Mouse (Mus musculus): Measurements from ENCODE around the gene Ifngr1. TPM values are rescaled to one million over a fixed set of nuclear protein-coding genes. Genes with fewer than 3 reads are reported as not detected.

The Ifngr1 gene
- polyA plus RNA-seq, 1 experiment from 2014 or later: 21.6 TPM

- Histone ChIP-seq H3K4me3 (no peak overlapping the region), H3K4me2 (no peak overlapping the region), H3K27ac (no peak overlapping the region), H3K4me1 (no peaks in the 10 kb centered on the region), H3K36me3 (replicated peaks) (no peaks in the 10 kb centered on the region), H3K9ac (no peak overlapping the region), H3K27me3 (replicated peaks) (no peaks in the 10 kb centered on the region), H3K9me3 (no peaks in the 10 kb centered on the region)
- WGBS: 96% methylated on average over 3 of the region's 3 CpGs
- no peak for ATAC-seq (replicated peaks)
Measured at GRCm38 (mm10) chr10:19577571-19577970, 14.2 kb upstream of the Ifngr1 start.

- ATAC-seq (replicated peaks): no peak
- Histone ChIP-seq H3K4me3 (no peak overlapping the region), H3K27me3 (replicated peaks) (no peaks in the 10 kb centered on the region), H3K27ac (no peak overlapping the region), H3K9ac (no peak overlapping the region), H3K4me1 (no peaks in the 10 kb centered on the region), H3K9me3 (no peaks in the 10 kb centered on the region), H3K36me3 (replicated peaks) (no peaks in the 10 kb centered on the region), H3K4me2 (no peak overlapping the region)
- 87% methylated on average over 6 of the region's 6 CpGs for WGBS
Measured at GRCm38 (mm10) chr10:19578001-19578400, 13.7 kb upstream of the Ifngr1 start.

- no peak for ATAC-seq (replicated peaks)
- Histone ChIP-seq H3K4me3 (no peak overlapping the region), H3K27ac (no peak overlapping the region), H3K9ac (no peak overlapping the region), H3K4me2 (no peak overlapping the region), H3K9me3 (no peaks in the 10 kb centered on the region), H3K4me1 (no peaks in the 10 kb centered on the region), H3K27me3 (replicated peaks) (no peaks in the 10 kb centered on the region), H3K36me3 (replicated peaks) (no peaks in the 10 kb centered on the region)
- WGBS: 74% methylated on average over 9 of the region's 9 CpGs
Measured at GRCm38 (mm10) chr10:19578409-19578986, 13.3 kb upstream of the Ifngr1 start.

GRCm38 (mm10) chr10:19580660-19581059, 11.1 kb upstream of the Ifngr1 start:
- H3K27ac ChIP-seq: no peak overlapping the region
- no peak overlapping the region for H3K4me3 ChIP-seq
- H3K9ac ChIP-seq: no peak overlapping the region
- H3K4me1 ChIP-seq: no peaks in the 10 kb centered on the region
- no peaks in the 10 kb centered on the region for H3K36me3 ChIP-seq (replicated peaks)
- no peaks in the 10 kb centered on the region for H3K27me3 ChIP-seq (replicated peaks)
- 66% methylated on average over 3 of the region's 3 CpGs for whole genome bisulfite sequencing
- no peaks in the 10 kb centered on the region for H3K9me3 ChIP-seq
- no peak overlapping the region for H3K4me2 ChIP-seq
- ATAC-seq (replicated peaks): no peak

- Histone ChIP-seq H3K27me3 (replicated peaks) (no peaks in the 10 kb centered on the region), H3K9me3 (no peaks in the 10 kb centered on the region), H3K9ac (no peak overlapping the region), H3K4me3 (no peak overlapping the region), H3K27ac (no peak overlapping the region), H3K4me2 (no peak overlapping the region), H3K4me1 (no peaks in the 10 kb centered on the region), H3K36me3 (replicated peaks) (no peaks in the 10 kb centered on the region)
- 79% methylated on average over 9 of the region's 9 CpGs for WGBS
- ATAC-seq (replicated peaks): no peak
Measured at GRCm38 (mm10) chr10:19581844-19582582, 9.7 kb upstream of the Ifngr1 start.

GRCm38 (mm10) chr10:19582806-19583430, 8.8 kb upstream of the Ifngr1 start:
- Histone ChIP-seq H3K27ac (no peak overlapping the region), H3K4me1 (no peaks in the 10 kb centered on the region), H3K4me3 (no peak overlapping the region), H3K4me2 (no peak overlapping the region), H3K36me3 (replicated peaks) (no peaks in the 10 kb centered on the region), H3K9me3 (no peaks in the 10 kb centered on the region), H3K9ac (no peak overlapping the region), H3K27me3 (replicated peaks) (no peaks in the 10 kb centered on the region)
- ATAC-seq (replicated peaks): no peak
- 83% methylated on average over 7 of the region's 7 CpGs for WGBS

GRCm38 (mm10) chr10:19584064-19584463, 7.7 kb upstream of the Ifngr1 start:
- Histone ChIP-seq H3K4me2 (no peak overlapping the region), H3K36me3 (replicated peaks) (no peaks in the 10 kb centered on the region), H3K27ac (no peak overlapping the region), H3K4me3 (no peak overlapping the region), H3K4me1 (no peaks in the 10 kb centered on the region), H3K9ac (no peak overlapping the region), H3K9me3 (no peaks in the 10 kb centered on the region), H3K27me3 (replicated peaks) (no peaks in the 10 kb centered on the region)
- 86% methylated on average over 2 of the region's 2 CpGs for WGBS
- ATAC-seq (replicated peaks): no peak

GRCm38 (mm10) chr10:19584846-19585245, 6.9 kb upstream of the Ifngr1 start:
- Histone ChIP-seq H3K4me1 (no peaks in the 10 kb centered on the region), H3K9ac (no peak overlapping the region), H3K36me3 (replicated peaks) (no peaks in the 10 kb centered on the region), H3K27ac (no peak overlapping the region), H3K27me3 (replicated peaks) (no peaks in the 10 kb centered on the region), H3K4me2 (no peak overlapping the region), H3K9me3 (no peaks in the 10 kb centered on the region), H3K4me3 (no peak overlapping the region)
- 96% methylated on average over 1 of the region's 1 CpGs for WGBS
- ATAC-seq (replicated peaks): no peak

GRCm38 (mm10) chr10:19585860-19586259, 5.9 kb upstream of the Ifngr1 start:
- 91% methylated on average over 5 of the region's 5 CpGs for WGBS
- no peak for ATAC-seq (replicated peaks)
- H3K9ac ChIP-seq: no peak overlapping the region
- no peak overlapping the region for H3K4me3 ChIP-seq
- no peaks in the 10 kb centered on the region for H3K36me3 ChIP-seq (replicated peaks)
- H3K9me3 ChIP-seq: no peaks in the 10 kb centered on the region
- no peaks in the 10 kb centered on the region for H3K4me1 ChIP-seq
- no peaks in the 10 kb centered on the region for H3K27me3 ChIP-seq (replicated peaks)
- H3K4me2 ChIP-seq: no peak overlapping the region
- no peak overlapping the region for H3K27ac ChIP-seq

GRCm38 (mm10) chr10:19587281-19587680, 4.5 kb upstream of the Ifngr1 start:
- ATAC-seq (replicated peaks): no peak
- WGBS: 79% methylated on average over 3 of the region's 3 CpGs
- H3K27me3 ChIP-seq (replicated peaks): no peaks in the 10 kb centered on the region

GRCm38 (mm10) chr10:19589626-19590025, 2.1 kb upstream of the Ifngr1 start:
- ATAC-seq (replicated peaks): no peak
- Histone ChIP-seq H3K9ac (no peak overlapping the region), H3K4me3 (no peak overlapping the region), H3K27me3 (replicated peaks) (no peaks in the 10 kb centered on the region), H3K4me1 (peaks cover 14% of the 10 kb centered on the region), H3K9me3 (no peaks in the 10 kb centered on the region), H3K27ac (no peak overlapping the region), H3K4me2 (no peak overlapping the region), H3K36me3 (replicated peaks) (no peaks in the 10 kb centered on the region)
- 92% methylated on average over 12 of the region's 12 CpGs for WGBS

More at GRCm38 (mm10) chr10:19587281-19587680, 4.5 kb upstream of the Ifngr1 start:
- Histone ChIP-seq H3K9ac (no peak overlapping the region), H3K4me2 (no peak overlapping the region), H3K4me1 (0 out of 2 replicates have a peak, but pooled peaks cover 3% of the 10 kb centered on the region), H3K36me3 (replicated peaks) (no peaks in the 10 kb centered on the region), H3K9me3 (no peaks in the 10 kb centered on the region), H3K27ac (no peak overlapping the region), H3K4me3 (no peak overlapping the region)

- no peak for ATAC-seq (replicated peaks)
- WGBS: 38% methylated on average over 6 of the region's 6 CpGs
- no peaks in the 10 kb centered on the region for H3K36me3 ChIP-seq (replicated peaks)
Measured at GRCm38 (mm10) chr10:19591286-19591640, 486 bp upstream of the Ifngr1 start.

More at GRCm38 (mm10) chr10:19591286-19591640, 486 bp upstream of the Ifngr1 start:
- H3K9me3 ChIP-seq: no peaks in the 10 kb centered on the region
- H3K27me3 ChIP-seq (replicated peaks): no peaks in the 10 kb centered on the region
- H3K27ac ChIP-seq: no peak overlapping the region
- H3K9ac ChIP-seq: no peak overlapping the region
- H3K4me3 ChIP-seq: peak overlapping the region; percentile 68
- H3K4me1 ChIP-seq: peaks cover 14% of the 10 kb centered on the region
- H3K4me2 ChIP-seq: peak overlapping the region; percentile 77

Measured in midbrain, embryonic 15.5 days (tissue).